31 mouse cellular contexts compared by ENCODE assay signal in genomic region chr8:88407716-88408115, GRCm38 (mm10).
"Had no signal": no experiment of that assay in that cellular context is flagged by ENCODE, and none has a peak within 500 bp of the region (broad histone marks: within the 10 kb centered on the region; RNA-seq: fewer than 3 reads in every experiment).

No protein-coding gene starts in this region.

- DNase-seq: left cerebral cortex, postnatal 4 days; liver; liver, embryonic 13.5 days; liver, postnatal 0 days; lung, adult 18-20 months; lung, adult 2 months; lung, embryonic 14.5 days; lung, postnatal 10 days; lung, postnatal 14 days; lung, postnatal 36 days; lung, postnatal 4 days; midbrain, embryonic 14.5 days had no signal

- H3K27ac ChIP-seq: left cerebral cortex, adult 2 months; limb, embryonic 10.5 days; limb, embryonic 12.5 days; limb, embryonic 13.5 days; limb, embryonic 15.5 days; liver, embryonic 12.5 days; liver, embryonic 13.5 days; liver, embryonic 14.5 days; liver, embryonic 15.5 days; lung, embryonic 15.5 days; macrophage; midbrain, embryonic 10.5 days; midbrain, embryonic 12.5 days; midbrain, embryonic 15.5 days; neural tube, embryonic 12.5 days; neural tube, embryonic 13.5 days had no signal

- ATAC-seq: liver, embryonic 12.5 days; liver, postnatal 0 days; lung, postnatal 0 days; midbrain, embryonic 15.5 days had no signal

- H3K4me2 ChIP-seq: limb, embryonic 12.5 days; limb, embryonic 13.5 days; limb, embryonic 15.5 days; liver, embryonic 11.5 days; liver, embryonic 12.5 days; liver, embryonic 13.5 days; liver, embryonic 15.5 days; lung, embryonic 14.5 days; lung, embryonic 15.5 days; midbrain, embryonic 12.5 days; midbrain, embryonic 15.5 days; neural tube, embryonic 12.5 days; neural tube, embryonic 13.5 days had no signal

- H3K36me3 ChIP-seq: limb, embryonic 10.5 days; limb, embryonic 12.5 days; limb, embryonic 13.5 days; limb, embryonic 15.5 days; liver, embryonic 12.5 days; liver, embryonic 13.5 days; liver, embryonic 15.5 days; lung, embryonic 15.5 days; midbrain, embryonic 10.5 days; midbrain, embryonic 12.5 days; midbrain, embryonic 15.5 days; neural tube, embryonic 12.5 days; neural tube, embryonic 13.5 days had no signal

- H3K9me3 ChIP-seq: limb, embryonic 10.5 days; limb, embryonic 15.5 days; liver, embryonic 13.5 days; liver, embryonic 15.5 days; lung, embryonic 15.5 days; midbrain, embryonic 15.5 days; neural tube, embryonic 13.5 days had no signal

- H3K4me3 ChIP-seq: left cerebral cortex, adult 2 months; limb, embryonic 10.5 days; limb, embryonic 12.5 days; limb, embryonic 13.5 days; limb, embryonic 15.5 days; liver, embryonic 12.5 days; liver, embryonic 13.5 days; liver, embryonic 15.5 days; lung, embryonic 15.5 days; megakaryocyte, embryonic 14.5 days; midbrain, embryonic 10.5 days; midbrain, embryonic 12.5 days; midbrain, embryonic 15.5 days; myocyte; neural tube, embryonic 12.5 days; neural tube, embryonic 13.5 days had no signal

- H3K9ac ChIP-seq: limb, embryonic 12.5 days; limb, embryonic 13.5 days; limb, embryonic 15.5 days; liver, embryonic 12.5 days; liver, embryonic 13.5 days; liver, embryonic 14.5 days; liver, embryonic 15.5 days; liver, postnatal 0 days; lung, embryonic 14.5 days; lung, embryonic 15.5 days; midbrain, embryonic 12.5 days; midbrain, embryonic 15.5 days; neural tube, embryonic 12.5 days; neural tube, embryonic 13.5 days had no signal

- H3K4me1 ChIP-seq: liver, embryonic 15.5 days; midbrain, embryonic 12.5 days; midbrain, embryonic 15.5 days; neural tube, embryonic 12.5 days; neural tube, embryonic 13.5 days had no signal

- H3K27me3 ChIP-seq: limb, embryonic 13.5 days; limb, embryonic 15.5 days; liver, embryonic 13.5 days; liver, embryonic 15.5 days; lung, embryonic 15.5 days; midbrain, embryonic 12.5 days; midbrain, embryonic 15.5 days; neural tube, embryonic 12.5 days; neural tube, embryonic 13.5 days had no signal
